10 mouse cellular contexts compared by ENCODE assay signal in genomic region chr13:12132160-12132710, GRCm38 (mm10). TPM values are rescaled to one million over a fixed set of nuclear protein-coding genes. Genes with fewer than 3 reads are reported as not detected.
A peak's percentile ranks its signal among the peaks of the same experiment; 100 is the strongest.
DNase-seq lines count a peak whose midpoint lies in the region; ATAC-seq and TF ChIP-seq lines count a peak whose summit lies in the region.
"Had no signal": no experiment of that assay in that cellular context is flagged by ENCODE, and none has a peak within 500 bp of the region (broad histone marks: within the 10 kb centered on the region; RNA-seq: fewer than 3 reads in every experiment).

No protein-coding gene starts in this region.

- no peaks in the 10 kb centered on the region for H3K9me3 ChIP-seq in MEL (replicated peaks; ENCODE audit: insufficient read depth, low read length)
- H3K9me3 ChIP-seq in heart, embryonic 14.5 days (ENCODE audit: control insufficient read depth, low read length) = no peaks in the 10 kb centered on the region
- H3K9me3 ChIP-seq in liver, embryonic 16.5 days (replicated peaks; ENCODE audit: control insufficient read depth, low read length) = no peaks in the 10 kb centered on the region
- no peaks in the 10 kb centered on the region for H3K9me3 ChIP-seq in midbrain, embryonic 13.5 days
- H3K9me3 ChIP-seq: intestine, embryonic 15.5 days had no signal

- no peak for TF ChIP-seq CTCF in MEL (IDR thresholded peaks at IDR 0.05 in 2 of 3, conservative IDR thresholded peaks at IDR 0.05 in 1 of 3; ENCODE audit: control insufficient read depth in 1 of 3, insufficient read depth in 1 of 3, low read depth in 2 of 3, low read length in 3 of 3, poor library complexity in 1 of 3, severe bottlenecking in 1 of 3)

- DNase-seq in MEL (ENCODE audit: low read depth, low spot score) = peak; percentile 57
- DNase-seq in adrenal gland, postnatal 36 days = peak; percentile 28 to 35
- DNase-seq in layer of hippocampus, postnatal 36 days = no peak
- no peak for DNase-seq in kidney, adult 8-10 months
- DNase-seq: right cerebral cortex, postnatal 14 days had no signal

- ATAC-seq in heart, embryonic 14.5 days (ENCODE audit: insufficient number of reproducible peaks, insufficient read depth, low FRiP score, low read depth) = peak; percentile 63
- peak; percentile 97 for ATAC-seq in liver, embryonic 16.5 days (ENCODE audit: low read depth)
- ATAC-seq in midbrain, embryonic 13.5 days = no peak
- ATAC-seq: intestine, embryonic 15.5 days had no signal

- no peak for TF ChIP-seq RAD21 in MEL (IDR thresholded peaks at IDR 0.05; ENCODE audit: low read depth, low read length)

- H3K79me2 ChIP-seq in MEL (ENCODE audit: control insufficient read depth, insufficient read depth, low read length, poor library complexity) = no peaks in the 10 kb centered on the region

- H3K27me3 ChIP-seq in MEL (ENCODE audit: control insufficient read depth in 1 of 2, insufficient read depth in 2 of 2, low read length in 2 of 2) = peaks cover 0 to 2% of the 10 kb centered on the region in 2 experiments; a peak in 2 of 4 replicates
- H3K27me3 ChIP-seq in heart, embryonic 14.5 days (ENCODE audit: control insufficient read depth, insufficient read depth, low read length) = no peaks in the 10 kb centered on the region
- H3K27me3 ChIP-seq in liver, embryonic 16.5 days (ENCODE audit: control insufficient read depth, insufficient read depth, low read depth, low read length) = no peaks in the 10 kb centered on the region
- no peaks in the 10 kb centered on the region for H3K27me3 ChIP-seq in midbrain, embryonic 13.5 days
- H3K27me3 ChIP-seq: CH12.LX; intestine, embryonic 15.5 days had no signal

- TF ChIP-seq EP300 in MEL (IDR thresholded peaks at IDR 0.05; ENCODE audit: low read depth in 1 of 2, low read length in 2 of 2) = 0 out of 4 replicates have a peak, but pooled peaks of 1 of the 2 experiments have one; percentile 21

- no peak for TF ChIP-seq POLR2A in MEL (IDR thresholded peaks at IDR 0.05; ENCODE audit: control insufficient read depth in 1 of 2, insufficient read depth in 1 of 2, low read depth in 1 of 2, low read length in 2 of 2, poor library complexity in 1 of 2)

- H3K4me3 ChIP-seq in MEL (ENCODE audit: control insufficient read depth in 1 of 2, insufficient read depth in 1 of 2, low read depth in 2 of 2, low read length in 2 of 2) = no peak overlapping the region
- no peak overlapping the region for H3K4me3 ChIP-seq in heart, embryonic 14.5 days (ENCODE audit: control insufficient read depth in 1 of 2, insufficient read depth in 1 of 2, low read depth in 1 of 2, low read length in 2 of 2)
- no peak overlapping the region; the same call in 1 of the 2 replicates for H3K4me3 ChIP-seq in liver, embryonic 16.5 days (ENCODE audit: low read depth, low read length)
- H3K4me3 ChIP-seq in midbrain, embryonic 13.5 days (replicated peaks) = no peak overlapping the region
- H3K4me3 ChIP-seq: intestine, embryonic 15.5 days had no signal

- no peak overlapping the region for H3K9ac ChIP-seq in MEL (ENCODE audit: control insufficient read depth, low read depth, low read length, poor library complexity, severe bottlenecking)
- 0 out of 2 replicates have a peak overlapping the region, but pooled peaks have one; percentile 34 for H3K9ac ChIP-seq in heart, embryonic 14.5 days (ENCODE audit: low read length)
- no peak overlapping the region for H3K9ac ChIP-seq in liver, embryonic 16.5 days (ENCODE audit: low read depth, low read length)
- H3K9ac ChIP-seq in midbrain, embryonic 13.5 days (replicated peaks) = no peak overlapping the region
- H3K9ac ChIP-seq: intestine, embryonic 15.5 days had no signal

- H3K27ac ChIP-seq in MEL (ENCODE audit: control insufficient read depth, low read depth, low read length) = peak overlapping the region; percentile 16; the same call in 1 of the 2 replicates
- H3K27ac ChIP-seq in heart, embryonic 14.5 days (replicated peaks in 1 of 2; ENCODE audit: control insufficient read depth in 1 of 2, insufficient read depth in 1 of 2, low read depth in 2 of 2, low read length in 2 of 2) = peak overlapping the region; percentile 86 to 98
- H3K27ac ChIP-seq in liver, embryonic 16.5 days (ENCODE audit: low read length) = peak overlapping the region; percentile 62
- H3K27ac ChIP-seq in midbrain, embryonic 13.5 days = no peak overlapping the region
- H3K27ac ChIP-seq: intestine, embryonic 15.5 days had no signal

- H3K4me1 ChIP-seq in MEL (ENCODE audit: control insufficient read depth in 1 of 2, insufficient read depth in 2 of 2, low read length in 2 of 2) = peaks cover 0 to 14% of the 10 kb centered on the region in 2 experiments; a peak in 1 of 4 replicates
- peaks cover 30 to 67% of the 10 kb centered on the region in 2 experiments for H3K4me1 ChIP-seq in heart, embryonic 14.5 days (ENCODE audit: control insufficient read depth in 2 of 2, insufficient read depth in 2 of 2, low read length in 2 of 2)
- peaks cover 31% of the 10 kb centered on the region for H3K4me1 ChIP-seq in liver, embryonic 16.5 days (ENCODE audit: control insufficient read depth, low read depth, low read length)
- H3K4me1 ChIP-seq in midbrain, embryonic 13.5 days (replicated peaks) = peaks cover 6% of the 10 kb centered on the region
- H3K4me1 ChIP-seq: intestine, embryonic 15.5 days had no signal

- H3K36me3 ChIP-seq in MEL (ENCODE audit: control insufficient read depth in 1 of 2, insufficient read depth in 2 of 2, low read length in 2 of 2) = peaks cover 0 to 9% of the 10 kb centered on the region in 2 experiments; a peak in 2 of 4 replicates
- H3K36me3 ChIP-seq in heart, embryonic 14.5 days (ENCODE audit: control insufficient read depth, insufficient read depth, low read length) = no peaks in the 10 kb centered on the region
- no peaks in the 10 kb centered on the region for H3K36me3 ChIP-seq in liver, embryonic 16.5 days (ENCODE audit: control insufficient read depth, insufficient read depth)
- H3K36me3 ChIP-seq in midbrain, embryonic 13.5 days = no peaks in the 10 kb centered on the region
- H3K36me3 ChIP-seq: intestine, embryonic 15.5 days had no signal

- H3K4me2 ChIP-seq in heart, embryonic 14.5 days (ENCODE audit: low read length) = peak overlapping the region; percentile 40
- H3K4me2 ChIP-seq in liver, embryonic 16.5 days (ENCODE audit: low read depth, low read length) = peak overlapping the region; percentile 43
- no peak overlapping the region for H3K4me2 ChIP-seq in midbrain, embryonic 13.5 days (replicated peaks)
- H3K4me2 ChIP-seq: intestine, embryonic 15.5 days had no signal

- WGBS in heart, embryonic 14.5 days = 8% methylated on average over 3 of the region's 3 CpGs
- 16% methylated on average over 3 of the region's 3 CpGs for WGBS in liver, embryonic 16.5 days (ENCODE audit: insufficient replicate concordance)
- 75% methylated on average over 3 of the region's 3 CpGs for WGBS in midbrain, embryonic 13.5 days

TF ChIP-seq in MEL, 35 proteins besides CTCF, POLR2A, EP300 and RAD21:
- TF ChIP-seq NRF1 (IDR thresholded peaks at IDR 0.05; ENCODE audit: insufficient read depth, low read depth, low read length, poor library complexity, severe bottlenecking) (no peak), ETS1 (IDR thresholded peaks at IDR 0.05; ENCODE audit: low read depth, low read length) (no peak), TAL1 (IDR thresholded peaks at IDR 0.05; ENCODE audit: low read length) (0 out of 2 replicates have a peak, but pooled peaks have one; percentile 33), GATA1 (IDR thresholded peaks at IDR 0.05; ENCODE audit: low read depth, low read length) (peak; percentile 64), HCFC1 (IDR thresholded peaks at IDR 0.05; ENCODE audit: low read depth, low read length) (no peak), ZNF384 (IDR thresholded peaks at IDR 0.05; ENCODE audit: low read depth, low read length) (no peak)

RNA-seq across cellular contexts. Expression of gene Ryr2, which starts 25.5 kb away (rescaled TPM):
- 0.04 TPM in 1 of 2 replicates, not detected in the other for total RNA-seq in MEL (2012; rRNA removed)
- polyA plus RNA-seq in MEL (2012; ENCODE audit: insufficient read depth in 1 of 2, insufficient read length in 2 of 2, low read depth in 1 of 2, low replicate concordance in 2 of 2, missing spikeins in 1 of 2) = not detected
- total RNA-seq in adrenal gland, postnatal 36 days (2021) = 10 to 100 TPM in 1 of 2 experiments, 1 to 10 TPM in 1; 8.5 to 21.8 TPM
- polyA plus RNA-seq in heart, embryonic 14.5 days (2014; fragmentation: Nextera tagmentation; extraction: Ambion mirVana) = 64.8 and 69.1 TPM in 2 replicates
- polyA plus RNA-seq in liver, embryonic 16.5 days (2015; fragmentation: Nextera tagmentation; extraction: Ambion mirVana) = 0.13 and 0.24 TPM in 2 replicates
- 100 to 1,000 TPM; 237 to 265 TPM for total RNA-seq in layer of hippocampus, postnatal 36 days (2021)
- 2.5 and 2.7 TPM in 2 replicates for polyA plus RNA-seq in midbrain, embryonic 13.5 days (2015; fragmentation: Nextera tagmentation; extraction: Ambion mirVana)

Comparison
In these comparisons a context has a peak if more than half of its experiments do, and no peak if none do; other contexts are left out.
1. DNase-seq: peak in MEL (single experiment) and adrenal gland, postnatal 36 days (2 of 2); none in layer of hippocampus, postnatal 36 days (0 of 2) and kidney, adult 8-10 months (0 of 2).
2. RNA of gene Ryr2, which starts 25.5 kb away (polyA plus RNA-seq): 64.8 to 69.1 TPM in heart, embryonic 14.5 days; 2.5 to 2.7 TPM in midbrain, embryonic 13.5 days, 0.13 to 0.24 TPM in liver, embryonic 16.5 days and not detected in MEL; every median in the first group is over 10 times any median in the second.